Mouse (Mus musculus): ENCODE measurements at regions not wholly inside any gene's neighbourhood (a gene's known extent, or its start where the extent isn't known, plus 50 kb on each side); places are given as distances from the start of the nearest gene placed in this dataset.

DNA sequence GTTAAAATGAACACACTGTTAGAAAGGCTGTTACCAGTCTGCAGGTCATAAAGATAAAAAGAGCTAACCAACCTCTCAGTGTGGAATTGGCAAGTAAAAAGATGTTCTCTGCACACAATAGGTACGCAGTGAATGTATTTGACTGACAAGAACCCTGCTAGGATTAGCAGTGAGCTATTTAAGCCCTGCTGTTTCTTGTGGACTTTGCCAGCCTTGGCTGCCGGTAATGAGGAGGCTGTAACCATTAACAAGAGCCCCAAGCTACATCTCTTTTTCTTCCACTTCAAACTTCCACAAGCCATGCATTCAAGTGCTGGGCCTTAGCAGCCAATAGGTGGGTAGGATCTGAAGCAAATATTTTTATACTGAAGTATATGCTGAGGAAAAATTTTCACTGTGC lies 717.5 kb downstream of the Cypt12 start:
- TF ChIP-seq CTCF (IDR thresholded peaks at IDR 0.05; ENCODE audit: low read depth, low read length) (no peak), POLR2A (IDR thresholded peaks at IDR 0.05; ENCODE audit: extremely low read depth, insufficient read depth, low read length) (no peak)
